Mouse (Mus musculus) 416B (cell line): ENCODE results near the gene Ncor2.

Source experiments
- DNase-seq: peaks from one replicate; pipeline ENCODE4 v3.0.0; 2011; ENCODE audit warnings: low read depth

Ncor2 gene

GRCm38 (mm10) chr5:125017332-125017731 lies 161.7 kb downstream of the Ncor2 start:
- DNase-seq: no peak

- no peak for DNase-seq
Observed at GRCm38 (mm10) chr5:125016421-125017242, 162.4 kb downstream of the Ncor2 start.

GRCm38 (mm10) chr5:125015576-125015975 lies 163.4 kb downstream of the Ncor2 start:
- no peak for DNase-seq

- no peak for DNase-seq
Observed at GRCm38 (mm10) chr5:125015066-125015465, 164.0 kb downstream of the Ncor2 start.

- DNase-seq: peak; percentile 19
Observed at GRCm38 (mm10) chr5:125014497-125014896, 164.5 kb downstream of the Ncor2 start.

- DNase-seq: no peak
Observed at GRCm38 (mm10) chr5:125011628-125012027, 167.4 kb downstream of the Ncor2 start.

GRCm38 (mm10) chr5:125011166-125011565 lies 167.9 kb downstream of the Ncor2 start:
- no peak for DNase-seq

GRCm38 (mm10) chr5:125006896-125007295 lies 172.1 kb downstream of the Ncor2 start:
- no peak for DNase-seq

- no peak for DNase-seq
Observed at GRCm38 (mm10) chr5:125005871-125006652, 173.0 kb downstream of the Ncor2 start.

- no peak for DNase-seq
Observed at GRCm38 (mm10) chr5:125003873-125004255, 175.2 kb downstream of the Ncor2 start.

GRCm38 (mm10) chr5:125002969-125003872 lies 175.8 kb downstream of the Ncor2 start, which contains the start of gene Rflna:
Gene Rflna, plus strand, starts transcription at chr5:125003221.
- no peak for DNase-seq

GRCm38 (mm10) chr5:125000756-125001250 lies 178.2 kb downstream of the Ncor2 start:
- no peak for DNase-seq

- DNase-seq: no peak
Observed at GRCm38 (mm10) chr5:124997913-124998312, 181.1 kb downstream of the Ncor2 start.

GRCm38 (mm10) chr5:124996816-124997215 lies 182.2 kb downstream of the Ncor2 start:
- peak; percentile 30 for DNase-seq

- no peak for DNase-seq
Observed at GRCm38 (mm10) chr5:124992891-124993290, 186.1 kb downstream of the Ncor2 start.

- no peak for DNase-seq
Observed at GRCm38 (mm10) chr5:124992323-124992722, 186.7 kb downstream of the Ncor2 start.

GRCm38 (mm10) chr5:124989724-124990123 lies 189.3 kb downstream of the Ncor2 start:
- DNase-seq: no peak

- no peak for DNase-seq
Observed at GRCm38 (mm10) chr5:124986656-124987055, 192.4 kb downstream of the Ncor2 start.

GRCm38 (mm10) chr5:124986222-124986621 lies 192.8 kb downstream of the Ncor2 start:
- peak; percentile 47 for DNase-seq

- DNase-seq: no peak
Observed at GRCm38 (mm10) chr5:124969790-124970189, 209.2 kb downstream of the Ncor2 start.
